Mouse (Mus musculus) heart, adult 10 weeks (tissue): ENCODE results near the gene Rhox1. TPM values are rescaled to one million over a fixed set of nuclear protein-coding genes. Genes with fewer than 3 reads are reported as not detected.

Experiments
- polyA plus RNA-seq: library from polyadenylated mRNA; stranded (reverse); fragments of 350-450 nt; fragmentation: Illumina TruSeq; extraction: RNeasy Lipid Tissue Mini Kit (QIAGEN cat#74804); gene quantifications from one replicate; pipeline ENCODE4 v1.2.3, GENCODE M21; 2014; ENCODE audit warnings: low read depth, low replicate concordance

The Rhox1 gene
- polyA plus RNA-seq = not detected

GRCm38 (mm10) chrX:37222158-37222557 lies at the start of gene Rhox1:
Rhox1 (minus strand) TSS chrX:37222258.

DNA sequence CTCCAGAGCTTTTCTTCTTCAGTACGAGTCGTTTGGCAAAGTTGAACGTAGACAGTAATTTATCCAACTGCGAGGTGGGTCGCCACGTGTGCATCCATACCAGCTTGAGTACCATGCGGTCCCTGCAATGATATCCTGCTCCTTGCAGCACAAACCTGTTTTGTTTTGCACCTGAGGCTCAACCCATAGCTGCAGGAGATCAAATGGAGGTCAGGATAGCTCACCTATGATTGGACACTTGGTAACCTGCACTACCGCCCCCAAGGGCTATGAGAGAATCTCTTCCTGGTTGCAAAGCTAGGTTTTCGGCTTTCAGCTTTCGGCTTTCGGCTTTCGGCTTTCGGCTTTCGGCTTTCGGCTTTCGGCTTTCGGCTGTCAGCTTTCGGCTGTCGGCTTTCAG lies 43.0 kb upstream of the Rhox1 start, which contains the start of gene Rhox4a:
TSS of gene Rhox4a (plus strand) at position 301 of the 400 bp plus-strand sequence.

GRCm38 (mm10) chrX:37249619-37250018 lies 27.6 kb upstream of the Rhox1 start, which contains the start of gene Rhox3a:
Rhox3a (plus strand) TSS chrX:37249919.

DNA sequence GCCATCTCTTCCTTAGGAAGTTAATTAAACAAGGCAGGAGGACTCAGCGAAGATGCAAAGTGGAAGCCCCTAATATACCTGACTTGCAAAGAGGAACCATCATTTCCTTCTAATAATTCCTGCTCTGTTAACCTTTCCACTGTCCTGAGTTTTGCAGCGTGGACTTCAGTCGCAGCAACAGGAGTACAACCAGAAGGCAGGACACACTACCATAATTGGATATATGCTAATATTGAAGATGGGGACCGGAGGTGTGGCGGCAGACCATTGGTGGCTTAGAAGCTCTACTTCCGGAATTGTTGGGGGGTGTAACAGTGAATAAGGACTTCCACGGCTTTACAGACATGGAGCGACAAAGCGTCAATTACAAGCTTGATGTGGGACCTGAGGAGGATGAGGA lies 22.6 kb upstream of the Rhox1 start, which contains the start of gene Rhox2a:
TSS of gene Rhox2a (plus strand) at position 301 of the 400 bp plus-strand sequence.

GRCm38 (mm10) chrX:37210941-37211340 lies 11.1 kb downstream of the Rhox1 start, which contains the start of gene Gm9:
Gm9 (minus strand) TSS chrX:37211041.

DNA sequence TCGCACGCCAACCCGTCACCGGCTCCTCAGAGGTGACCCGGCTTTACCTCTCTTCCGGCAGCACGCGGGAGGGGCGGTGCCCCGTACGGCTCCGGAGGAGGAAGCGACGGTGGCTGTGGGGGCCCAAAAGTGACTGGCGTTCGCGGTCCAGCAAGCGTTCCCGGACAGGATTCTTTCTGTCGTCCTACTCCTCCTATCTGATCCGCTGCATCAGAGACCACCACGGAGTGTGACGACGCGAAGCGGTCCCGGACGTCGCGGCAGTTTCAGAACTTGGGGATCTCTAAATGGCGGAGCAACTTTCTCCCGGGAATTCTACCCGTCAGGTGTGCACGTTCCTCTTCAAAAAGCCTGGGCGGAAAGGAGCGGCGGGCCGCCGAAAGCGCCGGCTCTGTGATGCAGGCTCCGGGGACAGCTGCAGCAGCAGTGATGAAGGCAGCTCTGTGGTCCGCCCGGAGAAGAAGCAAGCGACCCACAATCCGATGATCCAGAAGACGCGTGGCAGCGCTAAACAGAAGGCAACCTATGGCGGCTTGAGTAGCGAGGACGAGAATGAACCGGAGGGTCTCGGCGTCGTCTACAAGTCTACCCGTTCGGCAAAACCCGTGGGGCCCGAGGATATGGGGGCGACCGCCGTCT lies 30.8 kb downstream of the Rhox1 start, which contains the start of the genes Ndufa1 and Rnf113a1:
TSS of gene Ndufa1 (minus strand) at position 59 of the 639 bp plus-strand sequence.
TSS of gene Rnf113a1 (plus strand) at position 141 of the 639 bp plus-strand sequence.

DNA sequence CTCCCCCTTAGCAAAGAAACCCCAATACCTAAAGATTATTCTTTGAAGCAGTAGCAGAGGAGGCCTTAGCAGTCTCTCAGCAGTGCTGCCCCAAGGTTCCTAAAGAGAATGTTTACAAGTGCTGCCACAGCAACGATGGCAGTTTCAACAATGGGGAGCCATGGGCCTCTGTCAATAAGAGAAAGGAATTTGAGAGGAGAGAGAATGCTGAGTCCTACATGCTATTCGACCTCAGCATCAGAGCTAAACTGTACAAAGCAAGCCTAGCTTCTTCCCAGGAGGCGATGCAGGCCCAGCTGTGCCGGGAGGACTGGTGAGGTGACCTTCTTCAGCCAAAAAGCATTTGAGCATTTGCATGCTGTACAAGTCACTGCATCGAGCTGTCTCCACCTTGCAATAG lies 53.3 kb downstream of the Rhox1 start, which contains the start of gene Akap14:
TSS of gene Akap14 (minus strand) at position 101 of the 400 bp plus-strand sequence.

Other genes with a start within 250 kb of the Rhox1 start
- 6.0 TPM for gene Sept6, start 230.5 kb downstream of the Rhox1 start, polyA plus RNA-seq
- not detected for gene Sowahd, start 173.4 kb downstream of the Rhox1 start, polyA plus RNA-seq
- 275 TPM for gene Rpl39, start 136.9 kb downstream of the Rhox1 start, polyA plus RNA-seq
- 19.8 TPM for gene Upf3b, start 111.9 kb downstream of the Rhox1 start, polyA plus RNA-seq
- gene Nkap, start 95.5 kb downstream of the Rhox1 start, polyA plus RNA-seq = 7.0 TPM
- gene Akap14, start 53.4 kb downstream of the Rhox1 start, polyA plus RNA-seq = not detected
- 1,300 TPM for gene Ndufa1, start 31.1 kb downstream of the Rhox1 start, polyA plus RNA-seq
- gene Rnf113a1, start 31.0 kb downstream of the Rhox1 start, polyA plus RNA-seq = 3.8 TPM
- gene Gm9, start 11.2 kb downstream of the Rhox1 start, polyA plus RNA-seq = not detected
- not detected for gene Rhox2a, start 22.7 kb upstream of the Rhox1 start, polyA plus RNA-seq
- not detected for gene Rhox3a, start 27.7 kb upstream of the Rhox1 start, polyA plus RNA-seq
- gene Rhox4a, start 43.1 kb upstream of the Rhox1 start, polyA plus RNA-seq = not detected
- not detected for gene Rhox3a2, start 157.8 kb upstream of the Rhox1 start, polyA plus RNA-seq
- not detected for gene Rhox4a2, start 168.6 kb upstream of the Rhox1 start, polyA plus RNA-seq
- gene Rhox2b, start 189.8 kb upstream of the Rhox1 start, polyA plus RNA-seq = not detected
- not detected for gene Rhox4b, start 210.2 kb upstream of the Rhox1 start, polyA plus RNA-seq
- not detected for gene Rhox2c, start 231.4 kb upstream of the Rhox1 start, polyA plus RNA-seq
- not detected for gene Rhox3c, start 236.3 kb upstream of the Rhox1 start, polyA plus RNA-seq